Mouse (Mus musculus) kidney, embryonic 14.5 days (tissue): ENCODE measurements around the gene Fam166a. TPM values are rescaled to one million over a fixed set of nuclear protein-coding genes. Genes with fewer than 3 reads are reported as not detected.
A peak's percentile ranks its signal among the peaks of the same experiment; 100 is the strongest.

Experiments
- ATAC-seq: fragments of 200-750 bp; cut with Nextera tagmentation; 2 replicates; pipeline ENCODE4 v1.8.0; 2017; ENCODE audit warnings: moderate number of reproducible peaks, mild to moderate bottlenecking, moderate TSS enrichment, moderate library complexity; ENCODE audit not compliant: low FRiP score, low TSS enrichment
- H3K27ac ChIP-seq: fragments of 300-500 bp; sonication (generic); 2 replicates; pipeline ENCODE4 v1.5.1; 2014; ENCODE audit warnings: low read depth, mild to moderate bottlenecking, low read length, moderate library complexity, mixed read lengths
- H3K27me3 ChIP-seq: fragments of 300-500 bp; sonication (generic); 2 replicates; pipeline ENCODE4 v1.6.1; 2014; ENCODE audit warnings: mild to moderate bottlenecking, low read length; ENCODE audit not compliant: control insufficient read depth, insufficient read depth
- H3K36me3 ChIP-seq: fragments of 300-500 bp; sonication (generic); 2 replicates; pipeline ENCODE4 v1.6.1; 2014; ENCODE audit warnings: low read length, mixed read lengths; ENCODE audit not compliant: control insufficient read depth, insufficient read depth
- H3K4me1 ChIP-seq: fragments of 300-500 bp; sonication (generic); 2 replicates; pipeline ENCODE4 v1.6.1; 2014; ENCODE audit warnings: low read length, mixed read lengths; ENCODE audit not compliant: control insufficient read depth, insufficient read depth
- H3K4me2 ChIP-seq: fragments of 300-500 bp; sonication (generic); replicated peaks from 2 replicates; pipeline ENCODE4 v1.6.1; 2014; ENCODE audit warnings: low read depth, mild to moderate bottlenecking, low read length
- H3K4me3 ChIP-seq: fragments of 300-500 bp; sonication (generic); 2 replicates; pipeline ENCODE4 v1.5.1; 2014; ENCODE audit warnings: mild to moderate bottlenecking, low read length
- H3K9ac ChIP-seq: fragments of 300-500 bp; sonication (generic); 2 replicates; pipeline ENCODE4 v1.6.1; 2014; ENCODE audit warnings: low read depth, mild to moderate bottlenecking, low read length, moderate library complexity
- H3K9me3 ChIP-seq: fragments of 300-500 bp; sonication (generic); 2 replicates; pipeline ENCODE4 v1.6.1; 2016; ENCODE audit warnings: low read length; ENCODE audit not compliant: control insufficient read depth
- WGBS: fragments of 180-500 bp; shearing (Covaris S2); extraction: QIAGEN DNeasy Blood & Tissue Kit; methylation state at CpG from one replicate; pipeline ENCODE4 v1.1.7; 2014; 5-methylcytosine and 5-hydroxymethylcytosine counted together
- polyA plus RNA-seq: library from polyadenylated mRNA; unstranded; fragments of >200 nt; fragmentation: Nextera tagmentation; extraction: Ambion mirVana; gene quantifications from 2 replicates; pipeline ENCODE4 v1.2.1, GENCODE M21; 2014

Gene Fam166a
- polyA plus RNA-seq, 1 experiment from 2014 or later: 0.55 TPM

DNA sequence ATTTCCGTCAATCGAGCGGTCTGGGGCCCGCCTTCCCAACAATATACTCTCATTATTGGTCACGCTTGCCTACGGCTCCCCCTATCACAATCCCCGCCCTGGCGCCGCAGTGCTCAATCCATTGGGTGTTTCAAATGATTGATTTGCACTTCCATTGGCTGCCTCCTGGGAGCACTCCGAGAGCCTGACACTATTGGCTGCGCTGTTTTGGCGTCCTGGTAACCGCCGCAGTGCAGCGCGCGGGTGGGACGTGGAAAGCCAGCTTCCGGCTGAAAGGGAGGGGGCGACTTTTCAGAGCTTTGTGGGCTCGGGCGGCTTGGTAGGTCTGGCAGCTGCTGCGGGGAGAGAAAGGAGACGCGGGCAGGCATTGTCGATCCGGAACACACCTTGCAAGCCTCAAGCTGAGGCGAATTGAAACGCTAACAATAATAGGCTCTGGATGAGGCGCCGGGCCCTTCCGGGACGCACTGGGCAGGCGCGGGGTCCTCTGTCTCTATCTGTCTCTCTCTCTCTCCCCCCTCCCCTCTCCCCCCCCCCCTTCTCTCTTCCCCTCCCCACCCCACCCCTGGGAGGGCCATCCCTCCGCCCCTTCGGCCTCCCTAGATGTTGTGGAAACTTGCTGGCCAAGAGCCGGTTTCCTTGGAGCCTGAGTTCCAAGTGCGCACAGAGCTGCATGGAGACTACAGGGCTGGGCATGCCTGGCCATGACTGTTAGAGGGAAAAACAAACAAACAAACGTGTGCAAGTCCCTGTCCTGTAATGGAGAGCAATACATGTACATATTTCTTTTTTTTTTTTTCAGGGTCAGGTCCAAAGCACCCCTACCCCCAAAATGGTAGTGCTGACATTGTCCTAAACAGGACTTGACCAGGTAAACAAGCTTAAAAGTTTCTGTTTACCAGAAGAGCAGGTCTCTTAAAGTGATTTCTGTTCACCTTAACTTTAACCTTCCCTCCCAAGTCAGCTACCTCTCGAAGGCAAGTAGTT is 6.5 kb downstream of the Fam166a start:
- peak; percentile 97 for ATAC-seq
- peaks cover 18% of the 10 kb centered on the region for H3K4me1 ChIP-seq
- H3K9me3 ChIP-seq: no peaks in the 10 kb centered on the region
- H3K9ac ChIP-seq: peak overlapping the region; percentile 70
- peak overlapping the region; percentile 52 for H3K4me2 ChIP-seq
- H3K27me3 ChIP-seq: no peaks in the 10 kb centered on the region
- peak overlapping the region; percentile 97 for H3K27ac ChIP-seq
- H3K36me3 ChIP-seq: peaks cover 11% of the 10 kb centered on the region; the same call in 1 of the 2 replicates
- 1% methylated on average over 41 of the region's 41 CpGs for WGBS
- peak overlapping the region; percentile 86 for H3K4me3 ChIP-seq

DNA sequence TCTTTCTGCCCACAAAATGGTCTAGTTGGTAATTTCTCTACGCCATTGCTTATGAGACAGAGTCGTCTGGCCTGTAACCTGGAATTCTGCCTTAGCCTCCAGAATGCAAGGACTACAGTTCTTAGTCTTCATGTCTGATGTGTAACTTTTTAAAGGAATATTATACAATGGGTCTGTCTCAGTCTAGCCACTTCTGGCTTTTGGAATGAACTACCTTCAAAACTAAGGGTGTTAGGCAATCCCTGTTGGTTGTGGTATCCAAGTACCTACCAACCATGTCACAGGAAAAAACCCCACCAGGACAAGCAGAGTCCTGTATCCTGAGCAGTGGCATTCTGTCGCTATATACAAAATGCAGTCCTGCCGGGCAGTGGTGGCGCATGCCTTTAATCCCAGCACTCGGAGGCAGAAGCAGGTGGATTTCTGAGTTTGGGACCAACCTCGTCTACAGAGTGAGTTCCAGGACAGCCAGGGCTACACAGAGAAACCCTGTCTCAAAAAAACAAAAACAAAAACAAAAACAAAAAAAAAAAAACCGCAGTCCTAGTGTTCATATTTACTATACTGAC is 7.3 kb downstream of the Fam166a start:
- Histone ChIP-seq H3K4me1 (peaks cover 18% of the 10 kb centered on the region), H3K9me3 (no peaks in the 10 kb centered on the region), H3K4me3 (peak overlapping the region; percentile 86; the same call in 1 of the 2 replicates), H3K36me3 (peaks cover 11% of the 10 kb centered on the region; the same call in 1 of the 2 replicates), H3K4me2 (peak overlapping the region; percentile 52; the same call in 1 of the 2 replicates), H3K27me3 (no peaks in the 10 kb centered on the region), H3K9ac (peak overlapping the region; percentile 70; the same call in 1 of the 2 replicates), H3K27ac (peak overlapping the region; percentile 97)
- WGBS: 79% methylated on average over 8 of the region's 8 CpGs
- no peak for ATAC-seq

DNA sequence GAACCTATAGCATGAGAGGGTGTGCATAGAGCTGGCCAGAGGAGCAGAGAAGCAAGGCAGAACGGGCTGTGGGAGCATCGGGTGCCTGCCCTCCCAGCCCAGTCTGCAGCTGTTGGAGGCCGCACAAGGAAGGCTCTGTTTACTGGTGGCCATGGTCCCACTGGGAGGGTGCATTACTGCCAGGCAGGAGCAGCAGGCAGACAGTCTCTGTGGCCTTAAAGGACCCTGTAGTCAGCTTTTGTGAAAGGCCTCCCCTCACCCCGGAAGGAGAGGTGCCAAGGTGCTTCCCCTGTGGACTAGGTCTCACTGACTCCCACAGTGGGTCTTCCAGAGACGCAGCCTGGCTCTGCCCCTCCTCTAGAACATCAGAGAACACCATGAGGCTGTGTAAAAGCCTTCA is 8.3 kb downstream of the Fam166a start:
- Histone ChIP-seq H3K27ac (no peak overlapping the region), H3K36me3 (peaks cover 4% of the 10 kb centered on the region; the same call in 1 of the 2 replicates), H3K27me3 (no peaks in the 10 kb centered on the region), H3K4me3 (no peak overlapping the region), H3K4me1 (peaks cover 18% of the 10 kb centered on the region), H3K4me2 (no peak overlapping the region), H3K9me3 (no peaks in the 10 kb centered on the region), H3K9ac (no peak overlapping the region)
- 86% methylated on average over 5 of the region's 5 CpGs for WGBS
- no peak for ATAC-seq

DNA sequence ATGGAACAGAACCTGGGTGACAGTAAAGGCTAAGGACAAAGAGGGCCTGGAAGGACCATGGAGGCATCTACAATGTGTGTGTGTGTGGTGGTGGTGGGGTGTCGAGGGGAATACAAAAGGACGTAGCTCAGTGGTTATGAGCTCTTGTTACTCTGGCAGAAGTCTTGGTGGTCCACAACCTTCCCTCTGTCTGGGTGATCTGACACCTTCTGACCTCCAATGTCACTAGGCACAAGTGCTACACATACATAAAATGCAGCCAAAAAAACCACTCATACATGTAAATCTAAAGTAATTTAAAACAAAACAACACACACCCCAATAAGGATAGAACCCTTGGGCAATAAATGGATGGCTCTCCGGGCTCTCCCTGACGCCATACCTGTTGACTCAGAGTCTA is 8.9 kb downstream of the Fam166a start:
- no peak overlapping the region for H3K27ac ChIP-seq
- 88% methylated on average over 4 of the region's 4 CpGs for WGBS
- ATAC-seq: no peak
- no peaks in the 10 kb centered on the region for H3K9me3 ChIP-seq
- no peak overlapping the region for H3K9ac ChIP-seq
- H3K27me3 ChIP-seq: no peaks in the 10 kb centered on the region
- H3K36me3 ChIP-seq: 0 out of 2 replicates have a peak, but pooled peaks cover 3% of the 10 kb centered on the region
- H3K4me3 ChIP-seq: no peak overlapping the region
- no peak overlapping the region for H3K4me2 ChIP-seq
- peaks cover 18% of the 10 kb centered on the region for H3K4me1 ChIP-seq

DNA sequence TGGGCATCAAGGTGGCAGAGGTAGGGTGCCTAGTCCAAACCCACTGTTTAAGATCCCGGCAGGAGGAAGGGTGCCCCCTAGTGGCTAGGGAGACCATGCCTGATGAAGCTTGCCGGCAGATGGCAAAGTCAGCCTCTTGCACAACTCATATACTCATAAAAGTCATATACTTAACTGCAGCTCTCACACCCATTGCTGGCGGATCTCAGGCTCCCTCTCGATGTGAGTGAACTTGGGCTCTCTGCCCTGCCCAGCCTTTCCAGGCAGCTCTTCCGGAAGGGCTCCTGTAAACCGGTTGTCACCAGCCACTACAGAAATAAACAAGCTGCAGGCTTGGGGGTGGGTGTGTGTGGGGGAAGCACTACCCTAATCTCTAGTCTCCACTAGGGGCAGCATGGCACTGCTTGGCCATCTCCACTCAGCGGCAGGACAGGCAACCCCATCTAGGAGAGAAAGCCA is 9.9 kb downstream of the Fam166a start:
- Histone ChIP-seq H3K9me3 (no peaks in the 10 kb centered on the region), H3K4me1 (peaks cover 15% of the 10 kb centered on the region), H3K4me2 (peak overlapping the region; percentile 31), H3K36me3 (no peaks in the 10 kb centered on the region), H3K27ac (peak overlapping the region; percentile 57), H3K27me3 (no peaks in the 10 kb centered on the region), H3K4me3 (peak overlapping the region; percentile 16), H3K9ac (no peak overlapping the region)
- 1% methylated on average over 7 of the region's 7 CpGs for WGBS
- peak; percentile 18; the same call in 1 of the 2 replicates for ATAC-seq

DNA sequence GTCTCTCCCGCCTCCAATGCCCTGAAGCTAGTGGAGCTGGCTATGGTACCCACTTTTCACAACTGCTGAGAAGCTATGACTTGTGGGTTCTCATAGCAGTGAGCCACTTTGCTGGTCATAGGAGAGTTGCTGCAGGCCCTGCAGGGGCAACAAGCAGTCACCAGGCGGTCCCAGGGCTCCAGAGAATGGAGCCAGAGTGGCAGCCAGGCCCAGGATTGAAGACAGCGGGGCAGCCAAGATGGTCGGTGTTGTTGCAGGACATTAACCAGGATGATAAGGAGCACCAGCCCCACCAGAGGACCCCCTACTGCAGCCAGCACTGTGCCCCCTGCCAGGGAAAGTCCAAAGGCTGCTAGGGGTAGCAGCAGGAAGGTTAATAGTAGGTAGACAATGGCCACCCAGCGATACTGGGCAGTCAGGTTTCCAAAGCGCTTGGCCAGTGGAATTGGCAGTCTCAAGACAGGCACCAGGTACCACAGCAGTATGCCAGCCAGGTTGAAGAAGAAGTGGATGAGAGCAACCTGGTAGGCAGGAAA is 10.5 kb downstream of the Fam166a start:
- no peaks in the 10 kb centered on the region for H3K27me3 ChIP-seq
- no peaks in the 10 kb centered on the region for H3K9me3 ChIP-seq
- 68% methylated on average over 6 of the region's 6 CpGs for WGBS
- no peak overlapping the region for H3K4me3 ChIP-seq
- no peak overlapping the region for H3K9ac ChIP-seq
- peaks cover 12% of the 10 kb centered on the region; the same call in 1 of the 2 replicates for H3K4me1 ChIP-seq
- H3K36me3 ChIP-seq: no peaks in the 10 kb centered on the region
- H3K4me2 ChIP-seq: no peak overlapping the region
- H3K27ac ChIP-seq: no peak overlapping the region
- ATAC-seq: no peak

DNA sequence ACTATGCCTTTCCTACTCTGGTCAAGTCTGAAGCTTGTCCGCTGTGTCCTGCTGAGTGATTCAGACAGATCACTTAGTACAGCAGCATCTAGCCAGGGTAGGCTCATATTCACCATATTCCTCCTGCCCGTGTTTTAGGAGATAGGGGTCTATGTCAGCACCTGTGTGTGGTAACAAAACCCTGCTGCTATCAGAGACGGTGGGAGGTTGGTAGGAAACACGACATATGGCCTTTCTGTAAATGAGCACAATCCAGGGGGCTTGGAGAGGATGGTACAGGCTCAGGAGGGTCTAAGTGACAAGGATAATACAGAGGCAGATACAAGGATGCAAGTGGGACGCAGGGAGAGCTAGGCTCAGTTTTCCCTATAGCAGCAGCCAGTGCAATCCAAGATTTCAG is 11.0 kb downstream of the Fam166a start:
- 78% methylated on average over 5 of the region's 5 CpGs for WGBS
- no peaks in the 10 kb centered on the region for H3K27me3 ChIP-seq
- peaks cover 12% of the 10 kb centered on the region; the same call in 1 of the 2 replicates for H3K4me1 ChIP-seq
- no peak overlapping the region for H3K27ac ChIP-seq
- no peaks in the 10 kb centered on the region for H3K9me3 ChIP-seq
- ATAC-seq: no peak
- H3K4me2 ChIP-seq: no peak overlapping the region
- no peak overlapping the region for H3K4me3 ChIP-seq
- H3K9ac ChIP-seq: no peak overlapping the region
- no peaks in the 10 kb centered on the region for H3K36me3 ChIP-seq

DNA sequence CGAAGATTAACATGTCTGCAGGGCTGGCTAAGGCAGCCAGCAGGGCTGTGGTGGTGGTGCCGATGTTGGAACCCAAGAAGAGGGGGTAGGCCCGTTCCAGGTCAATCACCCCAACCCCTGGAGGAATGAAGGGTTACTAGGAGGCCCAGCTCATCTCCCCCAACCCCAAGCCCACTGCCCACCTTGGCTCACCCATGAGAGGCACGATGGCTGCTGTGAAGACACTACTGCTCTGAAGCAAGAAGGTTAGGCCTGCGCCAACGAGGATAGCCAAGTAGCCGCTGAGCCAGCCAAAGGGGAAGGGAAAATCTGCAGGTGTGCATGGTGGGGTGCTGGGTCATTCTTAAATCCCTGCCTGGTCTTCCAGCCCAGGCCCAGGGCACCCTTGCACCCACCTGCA is 12.0 kb downstream of the Fam166a start:
- H3K27ac ChIP-seq: no peak overlapping the region
- ATAC-seq: no peak

More for the DNA sequence above, 12.0 kb downstream of the Fam166a start:
- H3K4me1 ChIP-seq: peaks cover 9% of the 10 kb centered on the region; the same call in 1 of the 2 replicates
- H3K27me3 ChIP-seq: no peaks in the 10 kb centered on the region
- no peak overlapping the region for H3K9ac ChIP-seq
- no peak overlapping the region for H3K4me3 ChIP-seq
- no peak overlapping the region for H3K4me2 ChIP-seq
- H3K36me3 ChIP-seq: no peaks in the 10 kb centered on the region
- 86% methylated on average over 7 of the region's 7 CpGs for WGBS
- no peaks in the 10 kb centered on the region for H3K9me3 ChIP-seq
